Mouse (Mus musculus): Measurements from ENCODE around the gene Mroh2a.
A peak's percentile ranks its signal among the peaks of the same experiment; 100 is the strongest.

Mroh2a gene

DNA sequence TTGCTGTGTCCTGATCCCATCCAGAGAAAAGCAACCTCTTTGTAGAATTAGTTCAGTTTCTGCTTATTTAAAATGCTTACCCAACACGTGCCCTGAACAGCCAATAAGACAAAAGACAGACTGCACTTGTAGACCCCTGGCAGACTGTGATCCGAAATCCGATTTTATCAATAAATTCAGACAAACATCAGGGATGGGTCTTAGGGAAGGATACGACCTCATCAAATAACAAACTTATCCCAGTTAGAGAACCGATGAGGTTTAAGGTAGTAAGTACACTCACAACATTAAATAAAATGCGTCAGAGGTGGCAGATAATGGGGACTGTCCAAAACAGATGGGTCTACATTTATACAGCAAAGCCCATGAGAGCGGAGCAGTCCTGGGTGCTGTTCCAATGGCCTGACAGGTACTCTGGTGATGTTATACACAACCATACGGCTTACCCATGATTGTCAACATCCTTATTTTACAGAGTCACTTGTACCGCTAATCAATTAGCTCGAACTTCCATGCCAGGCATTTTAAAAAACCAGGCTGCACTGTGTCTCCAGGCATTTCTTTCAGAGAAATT is 49.8 kb downstream of the Mroh2a start:
- no peak for DNase-seq (ENCODE audit: low spot score)

DNA sequence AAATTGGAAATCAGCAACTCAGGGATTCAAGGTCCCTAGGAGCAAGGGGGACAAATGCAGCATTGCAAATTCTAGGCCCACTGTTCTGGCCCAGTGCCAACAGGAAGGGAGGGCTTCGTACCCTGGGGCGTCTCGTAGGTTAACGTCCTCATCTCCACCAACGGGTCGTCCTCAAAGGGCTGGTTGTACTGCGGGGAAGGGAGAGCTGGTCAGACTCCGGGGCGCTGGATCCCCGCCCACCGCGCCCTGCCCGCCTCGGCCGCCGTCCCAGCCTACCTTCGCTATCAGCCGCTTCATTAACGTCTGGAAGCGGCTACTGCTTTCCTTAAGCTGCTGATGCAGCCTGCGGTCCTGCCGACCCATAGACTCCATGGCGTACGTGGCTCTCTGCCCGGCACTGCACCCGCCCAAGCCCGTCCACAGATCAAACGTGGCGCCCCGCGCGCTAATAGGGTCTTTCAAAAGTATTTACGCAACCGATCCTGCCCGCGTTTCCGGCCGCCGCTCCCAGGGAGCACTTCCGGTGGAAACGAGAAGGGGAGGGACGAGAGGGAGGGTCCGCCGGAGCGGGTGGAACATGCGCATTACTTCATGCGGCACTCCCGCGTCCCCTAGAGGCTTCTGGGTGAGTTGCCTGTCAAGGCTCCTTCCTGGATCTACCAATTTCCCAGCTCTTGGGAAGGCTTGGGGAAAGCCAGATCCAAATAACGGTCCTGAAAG is 50.5 kb downstream of the Mroh2a start, which contains the start of the genes Hjurp and Trpm8:
TSS of gene Hjurp (minus strand) at position 536 of the 720 bp plus-strand sequence.
TSS of gene Trpm8 (plus strand) at position 564 of the 720 bp plus-strand sequence.
- DNase-seq (ENCODE audit: low spot score): peak; percentile 100

DNA sequence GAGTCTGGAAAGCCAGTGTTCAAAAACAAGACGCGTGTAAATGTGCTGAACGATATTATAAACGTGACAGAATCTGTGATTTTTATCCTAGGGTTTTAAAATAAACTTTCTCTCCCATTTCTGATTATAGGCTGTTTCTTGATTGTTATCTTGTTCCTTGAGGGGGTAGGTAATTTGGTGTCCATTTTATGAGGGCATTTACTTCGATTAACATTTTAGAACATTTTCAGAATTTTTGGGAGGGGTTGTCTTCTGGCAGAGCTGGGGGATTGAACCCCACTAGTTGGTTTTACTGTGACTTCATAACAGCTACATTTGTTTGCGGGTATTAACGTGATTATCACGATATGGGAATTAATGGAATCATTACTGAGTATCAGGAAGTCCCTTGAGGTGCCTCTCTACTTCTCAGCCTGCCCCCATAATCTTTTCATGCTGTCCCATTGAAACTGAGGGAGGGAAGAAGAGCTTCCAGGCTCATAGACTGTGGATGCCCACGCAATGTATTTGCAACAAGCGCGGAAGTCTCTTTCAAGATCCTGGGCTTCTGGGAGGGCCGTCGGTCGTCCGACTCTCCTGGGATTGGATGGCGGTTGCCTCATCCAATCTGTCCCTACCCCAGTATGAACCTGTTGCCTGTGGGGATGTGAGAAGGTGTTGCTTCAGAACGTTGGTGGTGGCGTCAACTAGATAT is 51.2 kb downstream of the Mroh2a start:
- peak; percentile 49 for DNase-seq (ENCODE audit: low spot score)

DNA sequence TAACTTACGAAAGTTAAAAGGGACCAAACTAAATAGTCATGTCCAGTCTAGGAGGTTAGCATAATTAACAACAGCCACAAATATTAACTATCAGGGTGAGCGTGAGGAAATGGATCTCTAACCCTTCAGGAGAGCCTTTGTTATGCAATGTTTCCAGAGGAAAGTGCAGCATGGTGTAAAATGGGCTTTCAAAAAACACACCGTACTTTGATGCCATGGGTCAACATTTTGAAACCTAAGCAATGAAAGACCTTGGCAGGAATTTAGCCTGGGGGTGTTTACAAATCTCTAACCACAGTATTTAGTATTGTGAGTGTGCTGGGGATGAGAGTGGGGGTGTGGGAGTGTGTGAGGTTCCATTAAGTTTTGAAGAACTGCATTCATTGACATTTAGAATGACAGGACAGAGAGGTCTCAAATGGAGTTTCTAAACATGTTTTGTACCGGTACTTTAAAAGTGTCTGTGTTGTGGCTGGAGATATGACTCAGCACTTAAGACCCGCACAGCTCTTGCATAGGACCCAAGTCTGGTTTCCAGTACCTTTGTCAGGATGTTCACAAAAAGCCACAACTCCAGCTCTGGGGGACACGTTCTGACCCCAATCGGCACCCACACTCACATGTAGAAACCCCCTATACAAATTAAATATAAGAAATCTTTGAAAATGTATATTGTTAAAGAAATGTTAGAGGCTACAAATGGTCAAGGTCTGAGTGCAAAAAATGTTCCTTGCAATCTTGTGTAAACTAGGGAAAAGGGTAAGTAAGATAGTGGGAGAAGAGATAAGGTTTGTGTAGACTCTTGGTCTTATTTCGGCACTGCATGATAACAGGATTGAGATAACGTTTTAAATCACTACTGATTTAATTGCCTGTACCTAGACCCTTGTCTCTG is 52.6 kb downstream of the Mroh2a start:
- peak; percentile 17 for DNase-seq (ENCODE audit: low spot score)

DNA sequence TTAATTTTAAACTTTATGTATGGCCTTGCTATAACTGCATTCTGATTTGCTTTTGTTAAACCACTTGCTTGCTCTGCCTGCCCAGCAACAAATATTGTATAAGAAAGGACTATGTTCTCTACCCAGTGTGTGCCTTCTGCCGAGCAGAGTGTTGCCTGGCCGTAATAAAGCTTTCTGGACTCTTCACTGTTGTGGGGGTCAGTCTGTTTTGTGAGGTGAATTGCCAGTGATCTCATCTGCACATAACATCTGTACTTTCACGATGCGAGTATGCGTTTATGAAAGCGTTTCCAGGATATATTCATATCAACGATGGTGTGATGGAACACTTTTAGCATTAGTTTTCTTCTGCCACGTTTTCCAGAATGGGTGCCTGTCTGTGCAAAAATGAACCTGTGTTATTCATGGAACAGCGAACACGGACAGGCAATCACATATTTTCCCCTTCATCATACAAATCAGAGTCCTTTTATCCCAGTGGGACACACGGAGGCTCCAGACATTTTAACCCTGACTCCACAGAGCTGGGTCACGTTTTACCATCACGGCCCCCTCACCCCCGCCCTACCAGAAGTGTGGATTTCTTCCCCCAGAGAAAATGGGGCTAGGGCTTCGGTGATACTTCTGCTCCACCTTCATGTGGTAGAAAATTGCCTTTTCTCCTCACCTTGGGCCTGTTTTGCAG is 53.4 kb downstream of the Mroh2a start:
- DNase-seq (ENCODE audit: low spot score): no peak

DNA sequence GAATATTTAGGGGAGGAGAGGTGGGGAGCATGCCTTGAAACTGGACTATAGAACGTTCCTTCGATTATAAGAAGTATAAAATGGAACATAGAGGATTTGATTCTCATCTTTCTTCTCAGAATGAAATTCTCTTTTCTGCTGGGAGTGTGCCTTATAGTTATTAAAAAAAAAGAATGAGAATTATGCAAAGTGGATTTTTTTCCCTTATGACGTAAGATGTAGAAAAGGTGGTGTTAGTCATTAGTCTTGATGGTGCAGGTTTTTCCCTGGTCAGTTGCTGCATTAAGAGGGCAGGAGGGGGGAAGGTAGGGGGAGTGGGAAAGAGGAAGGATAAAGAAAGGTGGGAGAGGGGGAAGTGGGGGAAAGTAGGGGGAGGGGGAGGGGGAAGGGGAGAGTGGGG is 55.5 kb downstream of the Mroh2a start:
- DNase-seq (ENCODE audit: low spot score): no peak

DNA sequence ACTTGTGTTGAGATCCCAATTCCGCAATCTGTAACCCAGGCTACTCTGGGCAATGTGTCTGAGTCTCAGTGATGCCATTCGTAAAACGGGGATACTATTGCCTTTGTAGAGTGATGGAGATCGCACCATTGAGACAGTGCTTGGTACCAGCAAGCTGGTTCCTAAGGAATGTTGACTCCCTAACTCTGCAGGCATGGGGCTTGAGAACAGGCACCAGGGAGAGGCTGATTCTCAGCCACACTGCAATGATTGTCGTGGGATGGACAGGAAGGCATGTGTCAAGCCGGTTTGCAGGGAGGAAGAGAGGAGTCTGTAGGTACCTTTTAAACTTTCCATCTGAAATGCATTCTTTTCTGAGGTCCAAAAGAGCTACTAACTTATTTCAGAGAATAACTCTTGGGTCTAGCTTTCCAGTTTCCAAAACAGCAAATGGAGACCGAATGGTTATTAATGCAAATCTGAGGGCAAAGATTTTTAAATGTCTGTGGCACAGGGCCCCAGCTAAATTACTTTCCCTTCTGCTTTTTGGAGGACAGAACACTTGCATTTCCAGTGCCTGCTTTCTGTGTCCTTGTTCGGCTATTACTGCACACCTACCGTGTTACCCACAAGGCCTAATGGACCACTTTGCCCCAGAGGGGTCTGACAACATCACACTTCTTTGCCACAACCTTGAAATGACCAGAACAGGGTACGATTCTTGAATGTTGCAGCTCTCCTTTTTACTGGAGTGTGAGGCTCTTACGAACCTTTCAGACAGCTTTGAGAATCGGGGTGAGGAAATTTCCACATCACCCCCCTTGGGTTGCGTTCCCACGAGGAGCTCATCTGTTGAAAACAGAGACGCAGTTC is 56.8 kb downstream of the Mroh2a start:
- no peak for DNase-seq (ENCODE audit: low spot score)

DNA sequence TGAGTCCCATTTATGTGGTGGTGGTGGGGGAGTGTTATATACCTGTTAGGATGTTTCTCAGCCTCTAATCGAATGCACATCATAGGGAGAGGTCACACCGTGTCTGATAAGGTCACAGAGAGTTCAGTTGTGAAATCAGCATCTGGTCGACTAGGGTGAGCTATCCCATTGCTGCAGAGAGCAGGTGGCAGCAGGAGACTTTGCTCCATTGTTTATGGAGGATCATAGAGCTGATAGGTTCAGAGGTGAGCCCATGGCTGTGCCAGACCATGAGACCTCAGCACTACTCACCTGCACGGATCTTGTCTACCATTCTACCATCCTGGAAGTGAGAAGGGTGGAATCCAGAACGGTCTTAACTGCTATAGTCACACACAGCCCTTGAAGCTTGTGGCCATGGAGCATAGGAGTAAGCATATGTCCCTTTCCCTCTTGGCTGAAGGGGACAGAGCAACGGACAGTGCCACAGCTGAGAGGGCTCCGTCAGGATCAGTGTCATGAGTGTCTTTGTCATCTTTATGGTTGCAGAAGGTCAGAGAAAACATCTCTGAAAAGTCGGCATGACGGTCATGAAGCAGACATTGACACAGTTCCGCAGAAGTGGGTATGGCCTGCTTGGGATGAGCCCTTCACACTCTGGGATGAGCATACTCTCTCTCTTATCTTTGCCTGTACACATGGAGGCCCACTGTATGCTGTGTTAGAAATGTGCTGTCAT is 57.6 kb downstream of the Mroh2a start:
- DNase-seq (ENCODE audit: low spot score): no peak

DNA sequence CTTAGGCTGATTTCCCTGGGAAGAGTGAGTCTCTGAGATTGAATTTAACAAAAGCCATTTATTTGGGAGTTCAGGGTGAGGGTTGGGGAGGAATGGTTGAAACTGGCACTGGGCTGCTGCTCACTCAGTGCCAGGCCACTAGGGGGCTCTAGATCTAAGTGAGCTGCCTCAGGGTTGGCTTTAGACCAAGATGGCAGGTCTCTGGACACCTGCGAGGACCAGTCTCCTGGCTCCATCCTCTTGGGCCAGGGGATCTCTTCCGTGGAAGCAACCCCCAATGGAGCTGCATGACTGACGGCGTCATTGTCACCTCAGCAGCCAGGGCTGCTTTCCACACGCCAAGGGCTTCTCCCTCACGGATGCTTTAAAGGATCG is 58.1 kb downstream of the Mroh2a start:
- DNase-seq (ENCODE audit: low spot score): peak; percentile 21

DNA sequence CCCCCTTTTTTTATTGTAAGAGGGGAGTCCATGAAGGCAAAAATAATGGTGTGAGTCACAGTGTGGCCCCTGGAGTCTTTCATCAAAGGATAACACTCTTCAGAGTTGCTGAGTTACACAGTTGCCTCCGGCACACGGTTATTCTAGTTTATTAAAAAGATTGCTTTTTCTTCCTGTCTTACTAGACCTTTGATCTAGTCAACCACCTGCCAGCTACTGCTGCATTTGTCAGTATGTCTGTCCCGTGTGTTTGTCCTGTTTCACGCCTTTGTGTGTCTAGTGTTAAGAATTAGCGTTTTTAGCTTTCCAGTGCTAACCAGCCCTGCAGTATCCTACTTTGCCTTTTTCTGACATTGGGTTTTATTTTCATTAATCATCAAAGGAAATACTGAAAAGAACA is 58.9 kb downstream of the Mroh2a start:
- DNase-seq (ENCODE audit: low spot score): no peak

DNA sequence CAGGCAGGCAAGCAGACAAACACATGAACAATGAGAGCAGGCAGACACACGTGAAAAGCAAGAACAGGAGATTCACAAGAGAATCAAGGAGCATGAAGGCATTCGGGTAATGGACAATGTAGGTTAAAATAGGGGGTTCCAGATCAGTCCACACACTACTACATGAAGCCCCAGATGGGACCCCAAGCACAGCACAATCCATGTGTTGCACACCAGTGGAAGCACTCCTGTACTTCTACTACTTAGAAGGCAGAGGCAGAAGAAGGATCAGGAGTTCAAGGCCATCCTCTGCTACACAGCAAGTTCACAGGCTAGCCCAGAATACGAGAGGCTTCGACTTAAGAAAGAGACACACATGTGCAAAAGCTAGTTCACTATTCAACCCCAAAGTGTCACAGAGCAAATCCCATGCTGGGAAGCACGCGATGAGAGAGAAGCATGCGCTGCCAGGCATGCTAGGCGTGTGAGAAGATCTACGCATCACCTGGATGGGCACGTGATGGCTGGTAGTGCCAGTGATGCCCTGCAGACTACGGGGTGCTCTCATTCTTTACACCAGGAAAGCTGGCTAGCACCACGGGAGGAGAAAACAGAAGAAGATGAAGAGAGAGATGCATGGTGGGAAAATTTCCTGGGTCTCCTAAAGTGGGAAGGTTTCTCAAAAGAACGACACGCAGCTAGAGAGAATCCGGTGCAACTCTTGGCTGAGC is 59.5 kb downstream of the Mroh2a start:
- no peak for DNase-seq (ENCODE audit: low spot score)

DNA sequence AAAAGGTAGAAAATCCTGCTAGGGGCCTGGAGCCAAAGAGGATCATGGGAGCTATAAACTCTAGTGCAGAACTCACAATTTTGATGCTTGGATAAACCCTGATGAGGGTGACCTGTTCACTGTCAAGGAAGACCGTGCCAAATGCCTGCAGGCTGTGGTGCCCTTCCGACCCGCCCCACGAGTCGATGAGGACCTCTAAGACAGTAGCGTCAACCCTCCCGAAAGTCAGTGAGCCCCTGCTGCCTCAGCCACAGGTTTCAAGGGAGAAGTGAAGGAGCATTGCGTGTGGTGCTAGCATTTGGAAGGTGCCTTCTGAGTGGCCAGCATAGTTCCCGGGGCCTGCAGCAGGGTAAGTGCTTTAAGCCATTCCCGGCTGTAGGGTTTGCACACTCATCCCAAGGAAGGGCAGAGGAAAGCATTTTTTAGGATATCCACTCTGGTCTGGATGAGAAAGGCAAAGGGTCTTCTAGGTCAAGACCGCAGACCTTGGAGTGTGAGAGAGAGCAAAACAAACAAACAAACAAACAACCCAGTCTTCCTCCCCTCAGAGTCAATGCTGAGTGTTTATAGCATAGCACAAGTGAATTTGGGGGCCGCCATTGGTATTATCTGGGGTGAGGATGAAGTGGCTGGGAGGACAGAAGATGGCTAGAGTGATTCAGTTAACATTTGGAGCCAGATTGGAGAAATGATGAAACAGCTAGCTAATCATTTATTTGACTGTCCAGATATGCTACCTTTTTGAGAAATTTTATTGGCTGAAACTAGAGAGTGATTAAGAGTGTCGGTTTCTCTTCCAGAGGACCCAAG is 60.3 kb downstream of the Mroh2a start:
- no peak for DNase-seq (ENCODE audit: low spot score)

DNA sequence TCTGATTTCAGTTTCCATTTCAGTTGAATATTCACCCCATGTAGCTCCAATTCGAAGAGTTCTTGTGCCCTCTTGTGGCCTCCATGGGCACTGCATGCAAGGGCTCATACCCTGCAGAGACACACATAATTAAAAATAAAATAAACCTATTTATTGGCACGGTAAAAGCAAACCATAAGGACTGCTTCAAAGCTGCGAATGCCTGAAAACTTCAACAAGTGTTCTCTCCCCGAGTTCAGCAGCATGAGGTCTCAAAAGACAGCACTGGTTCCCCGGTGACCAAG is 60.9 kb downstream of the Mroh2a start:
- DNase-seq (ENCODE audit: low spot score): peak; percentile 70

DNA sequence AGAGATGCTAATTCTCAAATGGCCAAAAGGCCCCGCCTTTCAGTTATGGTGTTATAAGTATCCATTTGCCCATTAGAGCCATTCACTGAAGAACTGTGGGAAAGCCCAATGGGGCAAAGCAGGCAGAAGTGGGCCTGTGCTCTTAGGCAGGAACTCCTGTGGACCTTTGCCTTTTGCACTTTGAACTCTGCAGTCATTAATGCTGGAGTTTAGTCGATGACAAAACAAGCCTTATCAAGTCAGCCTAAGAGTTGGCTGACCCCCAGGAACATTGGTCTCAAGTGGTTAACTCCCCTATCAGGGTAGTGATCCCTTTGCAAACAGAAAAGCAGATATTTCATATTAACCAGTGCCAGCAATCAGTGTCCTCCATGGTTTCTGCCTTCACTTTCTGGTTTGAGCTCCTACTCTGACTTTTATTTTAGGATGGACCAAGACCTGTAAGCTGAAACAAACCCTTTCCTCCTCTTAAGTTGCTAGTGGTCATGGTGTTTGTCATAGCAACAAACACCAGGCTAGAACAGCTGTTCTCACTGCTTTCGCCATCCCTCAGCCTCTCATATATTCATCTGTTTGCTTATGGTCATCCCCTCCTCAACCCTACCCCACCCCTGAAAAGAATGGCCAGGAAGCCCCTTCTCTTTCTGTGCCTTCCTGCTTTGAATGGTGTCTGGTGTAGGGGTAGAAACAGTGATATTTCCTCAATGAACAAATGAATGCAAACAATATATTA is 61.4 kb downstream of the Mroh2a start:
- DNase-seq (ENCODE audit: low spot score): no peak

DNA sequence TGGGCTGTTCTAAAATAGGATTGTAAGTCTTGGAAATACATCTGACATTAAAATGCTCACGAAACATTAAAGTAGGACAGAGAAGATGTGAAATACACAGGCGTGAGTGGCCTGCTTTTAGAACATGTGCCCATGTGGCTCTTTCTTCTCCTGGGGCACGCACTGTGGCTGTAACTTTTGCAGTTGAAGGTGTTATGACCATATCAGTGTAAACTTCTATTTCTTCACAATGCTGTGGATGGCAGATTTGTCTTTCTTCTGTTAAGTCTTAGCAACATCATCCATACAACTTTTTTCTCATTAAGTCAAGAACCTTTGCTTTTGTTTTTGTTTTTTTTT is 62.0 kb downstream of the Mroh2a start:
- DNase-seq (ENCODE audit: low spot score): no peak

DNA sequence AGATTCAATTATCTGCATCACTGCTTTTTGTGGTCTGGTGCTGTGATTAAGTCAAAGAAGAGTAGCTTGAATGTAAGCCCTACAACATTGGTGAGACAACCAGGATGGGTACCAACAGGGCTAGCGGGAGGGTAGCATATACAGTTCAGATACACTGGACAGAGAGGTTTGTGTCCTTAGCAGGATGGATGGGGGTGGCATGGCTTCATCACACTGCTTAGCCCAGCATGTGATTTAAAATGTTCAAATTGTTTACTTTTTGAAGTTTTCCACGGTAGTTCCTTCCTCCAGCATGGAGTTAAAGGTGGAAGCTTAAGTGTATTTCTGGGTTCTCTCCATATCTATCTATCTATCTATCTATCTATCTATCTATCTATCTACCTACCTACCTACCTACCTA is 62.4 kb downstream of the Mroh2a start:
- no peak for DNase-seq (ENCODE audit: low spot score)

DNA sequence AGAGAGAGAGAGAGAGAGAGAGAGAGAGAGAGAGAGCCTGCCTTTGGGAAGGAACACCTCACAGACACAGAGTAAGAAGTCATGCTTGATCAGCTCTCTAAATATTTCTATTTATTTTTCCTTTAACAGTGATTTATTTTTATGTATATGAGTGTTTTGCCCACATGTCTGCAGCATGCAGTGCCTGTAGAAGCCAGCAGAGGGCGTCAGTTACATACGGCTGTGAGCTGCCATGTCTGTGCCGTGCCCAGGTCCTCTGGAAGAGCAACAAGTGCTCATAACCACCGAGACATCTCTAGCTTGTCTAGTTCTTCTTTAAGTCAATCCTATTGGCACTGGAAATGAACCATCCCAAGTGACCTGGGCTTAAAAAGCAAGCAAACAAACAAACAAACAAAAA is 63.1 kb downstream of the Mroh2a start:
- peak; percentile 63 for DNase-seq (ENCODE audit: low spot score)

DNA sequence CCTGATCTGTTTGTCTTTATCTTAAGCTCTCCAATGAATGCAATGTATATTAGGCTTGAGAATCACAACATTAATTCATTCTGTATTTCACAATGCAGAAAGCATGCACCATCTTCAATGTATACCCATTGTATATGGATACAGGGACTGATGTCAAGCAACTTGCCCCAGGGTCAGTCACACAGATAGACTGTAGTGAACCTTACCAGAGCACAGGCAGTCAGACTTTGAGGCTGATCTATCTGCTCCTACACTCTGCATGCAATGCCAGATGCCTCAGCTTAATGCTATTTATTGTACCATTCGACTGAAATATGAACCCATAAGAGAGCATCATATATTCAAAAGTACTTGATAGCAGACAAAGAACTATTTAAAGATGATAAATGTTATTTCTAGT is 63.7 kb downstream of the Mroh2a start:
- no peak for DNase-seq (ENCODE audit: low spot score)

Measured in layer of hippocampus, adult 11-12 months (tissue).